Mouse (Mus musculus): ENCODE measurements at regions not wholly inside any gene's neighbourhood (a gene's known extent, or its start where the extent isn't known, plus 50 kb on each side); places are given as distances from the start of the nearest gene placed in this dataset.
A peak's percentile ranks its signal among the peaks of the same experiment; 100 is the strongest.

DNA sequence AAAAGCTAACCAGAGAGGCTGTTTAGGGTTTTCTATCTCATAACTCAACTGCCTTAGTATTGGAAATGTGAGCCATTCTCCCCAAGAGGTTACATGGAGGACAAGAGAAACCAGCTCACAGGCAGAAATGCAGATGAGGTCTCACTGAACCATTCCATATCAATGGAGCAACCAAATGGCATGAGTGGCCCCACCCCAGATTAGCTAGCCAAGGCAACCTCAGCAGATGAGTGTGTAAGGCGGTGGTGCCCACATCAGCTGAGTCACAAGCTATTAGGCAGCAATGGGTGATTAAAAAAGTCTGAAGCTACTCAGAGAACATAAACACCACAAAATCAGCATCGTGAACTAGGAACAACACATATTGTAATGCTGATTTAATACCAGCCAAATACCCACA is 133.2 kb downstream of the Lpin1 start:
- no peak for DNase-seq

DNA sequence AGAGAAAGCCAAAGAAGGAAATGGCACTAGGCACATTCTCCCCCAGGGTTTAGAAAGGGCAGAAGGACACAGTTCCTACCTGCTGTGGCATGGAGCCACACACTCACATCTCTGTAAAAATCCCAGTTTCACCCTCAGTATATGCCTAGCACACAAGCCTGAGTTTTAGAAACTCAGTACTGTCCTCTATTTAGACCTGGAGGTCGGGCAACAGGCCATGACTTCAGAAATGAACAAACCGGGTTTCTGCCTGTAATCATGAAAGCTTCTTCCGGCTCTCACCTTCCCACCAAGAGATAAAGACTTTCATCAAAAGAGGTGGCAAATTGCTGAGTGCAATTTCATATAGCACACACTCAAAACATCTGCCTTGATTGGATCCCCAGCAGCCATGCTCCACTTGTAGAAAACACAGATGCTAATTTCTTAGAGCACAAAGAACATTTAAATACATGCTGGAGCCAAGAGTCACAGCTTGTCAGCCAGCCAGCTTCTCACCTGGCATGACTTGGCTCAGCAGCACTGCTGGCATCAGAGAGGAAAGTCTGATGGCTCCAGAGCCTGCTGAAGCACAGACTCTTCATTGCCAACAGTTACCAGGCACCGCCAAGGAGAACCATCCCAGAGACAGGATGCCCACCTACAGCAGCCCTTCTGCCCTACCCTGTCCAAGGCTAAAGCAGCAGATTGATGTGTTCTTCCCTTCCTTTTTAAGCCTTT is 136.2 kb downstream of the Lpin1 start:
- DNase-seq = no peak

DNA sequence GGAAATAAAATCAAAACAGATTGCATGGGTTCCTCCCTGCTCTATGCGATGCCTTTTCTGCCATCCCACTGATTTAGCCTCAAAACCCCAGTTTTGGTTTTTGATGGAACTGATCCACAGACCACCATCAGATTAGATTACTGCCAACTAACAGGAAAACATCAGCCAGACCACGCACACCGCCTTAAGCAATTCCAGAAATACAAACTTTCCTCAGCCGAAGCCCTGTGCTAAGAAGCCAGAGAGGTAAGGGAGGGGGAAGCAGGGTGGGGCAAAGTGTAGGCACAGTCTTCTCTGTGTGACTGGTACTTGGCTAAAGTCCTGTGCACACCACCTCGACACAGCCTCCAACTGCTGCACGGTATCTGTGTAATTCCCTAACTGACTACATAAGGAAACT is 153.3 kb downstream of the Lpin1 start:
- DNase-seq = no peak

DNA sequence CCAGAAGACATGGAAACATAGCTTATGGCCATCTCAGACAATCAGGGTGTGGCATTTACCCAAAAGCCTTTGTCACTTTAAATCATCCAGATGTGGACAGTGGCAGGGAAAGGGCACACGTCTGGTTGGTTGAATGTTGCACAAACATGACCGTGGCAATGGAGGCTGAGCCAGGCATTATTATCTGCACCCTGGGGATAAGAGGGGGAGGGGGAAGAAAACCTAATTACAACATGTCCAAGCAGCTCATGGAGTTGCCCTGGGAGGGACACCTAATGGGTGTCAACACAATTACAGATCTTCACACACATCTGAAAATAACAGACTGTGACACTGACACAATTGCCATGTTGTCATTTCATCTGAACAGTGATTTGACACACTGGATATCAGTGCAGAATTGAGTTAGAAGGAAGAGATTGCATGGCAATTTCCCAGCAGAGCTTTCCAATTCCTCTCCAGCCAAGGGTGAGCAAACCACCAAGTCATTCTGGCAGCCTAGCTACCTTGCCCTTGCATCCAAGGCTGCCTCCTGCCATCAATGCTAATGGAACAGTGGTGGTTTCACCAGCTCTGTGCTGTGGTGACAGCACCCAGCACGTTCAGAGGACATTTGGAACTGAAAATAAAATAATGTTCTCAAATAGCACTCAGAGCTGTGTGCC is 159.9 kb downstream of the Lpin1 start:
- no peak for DNase-seq

DNA sequence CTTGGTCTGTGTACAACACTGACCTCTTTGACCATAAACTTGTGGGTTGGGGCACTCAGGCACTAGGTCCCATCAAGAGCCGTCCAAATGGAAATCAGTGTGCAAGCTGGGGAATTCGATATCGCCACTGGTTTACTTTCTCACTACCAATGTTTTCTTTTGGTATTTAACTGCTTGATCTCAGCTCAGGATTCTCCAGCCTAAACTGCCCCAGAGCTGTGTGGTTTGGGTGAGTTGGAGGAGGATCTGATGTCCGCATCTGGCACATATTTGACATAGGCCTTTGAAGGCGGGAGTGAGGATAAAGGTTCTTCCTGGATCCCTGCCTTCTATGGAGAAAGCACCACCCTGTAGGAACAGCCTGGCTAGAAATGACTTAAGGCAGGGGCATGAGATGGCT is 172.0 kb downstream of the Lpin1 start:
- no peak for DNase-seq

DNA sequence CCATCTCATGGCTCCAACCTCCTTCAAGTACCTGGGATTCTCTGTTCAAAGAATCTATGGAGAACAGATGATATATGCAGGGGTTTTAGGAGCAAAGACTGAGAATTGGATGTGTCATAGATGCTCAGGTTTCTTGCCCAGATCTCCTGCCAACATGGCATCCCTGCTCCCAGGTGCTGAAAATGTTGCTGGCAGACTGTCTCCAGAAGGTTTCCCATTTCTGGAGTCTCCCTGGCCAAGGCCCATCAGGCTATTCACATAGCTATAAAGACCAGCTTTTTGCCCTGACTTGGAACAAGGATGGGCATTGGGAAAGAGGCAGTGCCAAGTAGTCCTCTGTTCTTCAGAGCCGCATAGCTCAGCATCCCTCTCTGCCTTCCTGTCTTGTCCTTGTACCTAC is 173.8 kb downstream of the Lpin1 start:
- no peak for DNase-seq

DNA sequence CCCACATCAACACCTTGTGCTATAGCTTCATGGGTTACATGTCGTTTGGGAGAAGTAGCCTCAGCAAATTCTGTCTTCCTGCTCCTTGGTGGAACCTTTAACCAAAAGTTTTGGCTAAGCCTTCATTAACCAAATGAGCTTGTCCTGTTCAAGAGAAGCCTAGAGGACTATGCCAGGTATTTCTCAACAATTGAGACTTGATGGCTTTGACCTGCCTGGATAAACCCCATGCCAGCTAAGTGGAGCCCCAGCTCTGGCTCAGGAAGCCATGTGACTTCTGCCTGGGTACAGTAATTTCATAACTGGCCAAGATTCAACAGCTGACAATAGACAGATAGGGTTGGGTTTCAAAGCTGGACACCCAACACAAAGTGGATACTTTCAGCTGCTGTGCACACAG is 174.5 kb downstream of the Lpin1 start:
- DNase-seq = no peak

DNA sequence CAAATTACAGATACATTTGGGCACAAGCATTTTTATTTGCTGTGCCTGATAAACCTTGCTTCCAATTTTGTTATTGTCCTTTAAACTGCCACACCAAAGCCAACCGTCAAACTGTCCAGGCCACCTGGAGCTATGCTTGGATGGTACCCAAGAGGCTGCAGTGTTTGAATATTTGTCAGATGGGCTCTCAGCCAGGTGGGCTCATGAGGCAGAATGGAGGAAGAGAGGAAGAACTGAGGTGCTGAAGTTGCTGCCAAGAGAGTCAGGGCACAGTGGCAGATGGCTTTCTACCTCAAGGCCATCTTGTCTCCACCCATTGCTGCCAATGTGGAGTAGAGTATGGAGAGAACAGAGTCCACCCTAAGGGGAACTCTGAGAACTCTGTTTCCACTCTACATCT is 176.0 kb downstream of the Lpin1 start:
- no peak for DNase-seq

DNA sequence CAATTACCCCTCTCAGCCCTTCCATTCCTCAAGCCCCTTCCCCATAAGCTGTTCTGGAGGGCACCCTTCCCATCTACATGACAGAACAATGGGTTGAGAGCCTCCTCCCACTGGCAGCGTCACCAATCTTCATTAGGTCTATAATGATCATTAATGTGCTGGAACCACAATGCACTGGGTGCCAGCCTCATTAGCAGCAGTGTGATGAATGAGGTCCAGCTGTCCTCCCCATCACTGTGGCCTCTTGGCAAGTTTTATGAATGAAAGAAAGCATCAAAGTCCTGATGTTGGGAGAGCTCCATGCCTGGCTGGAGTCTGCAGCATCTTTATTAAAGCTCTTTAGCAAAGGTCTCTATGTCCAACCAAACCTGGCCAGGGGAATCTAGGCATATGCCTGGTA is 176.5 kb downstream of the Lpin1 start:
- DNase-seq = no peak

DNA sequence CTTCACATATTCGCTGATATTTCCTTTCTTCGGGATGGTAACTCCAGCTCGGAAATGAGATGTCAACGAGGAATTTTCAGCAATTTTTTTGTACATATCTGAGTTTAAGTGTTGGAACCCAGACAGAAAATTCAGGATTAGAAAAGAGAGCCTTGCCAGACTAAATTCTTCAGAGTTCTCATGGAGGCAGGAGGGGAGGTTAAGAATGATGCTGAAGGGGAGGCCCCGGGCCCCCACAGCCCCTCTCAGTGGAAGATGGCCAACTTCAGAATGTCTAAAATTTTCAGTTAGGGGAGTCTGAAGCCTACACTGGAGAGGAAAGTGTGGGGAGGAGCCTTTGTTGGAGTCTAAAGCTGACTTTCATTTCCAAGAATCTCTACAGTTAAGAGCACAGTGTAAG is 184.8 kb downstream of the Lpin1 start:
- DNase-seq = no peak

DNA sequence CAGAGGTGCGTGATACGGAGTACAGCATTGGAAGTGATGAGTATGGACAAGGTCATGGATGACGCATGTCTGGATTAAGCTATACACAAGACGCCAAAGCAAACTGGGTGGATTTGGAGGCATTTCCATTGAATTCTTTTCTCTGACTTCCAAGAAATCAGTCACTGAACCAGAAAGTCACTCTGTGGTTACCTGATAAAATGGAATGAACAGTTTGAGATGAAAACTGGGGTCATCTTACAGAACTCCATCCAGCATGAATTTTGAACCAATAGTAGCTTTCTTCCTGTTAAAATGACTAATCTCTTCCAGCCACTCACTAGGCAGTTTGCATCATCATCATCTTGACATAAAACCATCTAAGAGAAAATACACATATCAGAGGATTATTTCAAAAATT is 186.2 kb downstream of the Lpin1 start:
- no peak for DNase-seq

DNA sequence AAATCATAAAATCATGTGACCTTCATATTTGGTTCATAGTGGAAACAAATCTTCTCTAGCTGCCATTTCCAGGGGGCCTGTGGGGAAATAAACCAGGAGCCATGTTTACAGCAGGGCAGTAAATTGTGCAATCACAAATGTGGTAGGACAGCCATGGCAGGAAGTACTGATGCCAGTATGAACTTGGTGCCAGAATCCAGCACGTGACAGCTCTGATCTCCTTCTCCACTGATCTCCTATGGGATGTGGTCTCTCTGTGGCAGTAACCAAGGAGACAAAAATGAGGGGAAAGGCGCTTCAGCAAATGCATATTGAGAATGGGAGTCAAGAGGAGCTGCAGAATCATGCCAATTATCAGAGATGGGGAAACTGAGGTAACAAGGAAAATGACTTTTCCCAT is 215.0 kb downstream of the Lpin1 start:
- no peak for DNase-seq

DNA sequence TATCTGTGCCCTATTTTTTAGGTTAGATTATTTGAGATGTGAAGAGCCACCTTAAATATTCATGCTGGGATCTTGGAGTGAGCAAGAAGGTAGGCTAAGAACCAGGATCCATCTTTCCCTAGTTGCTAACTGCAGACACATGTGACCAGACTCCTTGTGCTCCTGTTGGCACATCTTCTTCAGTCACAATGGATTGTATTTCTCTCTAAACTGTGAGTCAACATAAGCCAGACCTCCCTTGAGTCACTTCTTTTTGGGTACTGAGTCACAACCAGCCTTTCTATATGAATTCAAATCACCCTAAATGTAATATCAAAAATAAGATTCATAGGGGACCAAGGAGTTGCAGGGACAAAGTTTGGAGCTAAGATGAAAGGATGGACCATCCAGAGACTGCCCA is 217.9 kb downstream of the Lpin1 start:
- no peak for DNase-seq

DNA sequence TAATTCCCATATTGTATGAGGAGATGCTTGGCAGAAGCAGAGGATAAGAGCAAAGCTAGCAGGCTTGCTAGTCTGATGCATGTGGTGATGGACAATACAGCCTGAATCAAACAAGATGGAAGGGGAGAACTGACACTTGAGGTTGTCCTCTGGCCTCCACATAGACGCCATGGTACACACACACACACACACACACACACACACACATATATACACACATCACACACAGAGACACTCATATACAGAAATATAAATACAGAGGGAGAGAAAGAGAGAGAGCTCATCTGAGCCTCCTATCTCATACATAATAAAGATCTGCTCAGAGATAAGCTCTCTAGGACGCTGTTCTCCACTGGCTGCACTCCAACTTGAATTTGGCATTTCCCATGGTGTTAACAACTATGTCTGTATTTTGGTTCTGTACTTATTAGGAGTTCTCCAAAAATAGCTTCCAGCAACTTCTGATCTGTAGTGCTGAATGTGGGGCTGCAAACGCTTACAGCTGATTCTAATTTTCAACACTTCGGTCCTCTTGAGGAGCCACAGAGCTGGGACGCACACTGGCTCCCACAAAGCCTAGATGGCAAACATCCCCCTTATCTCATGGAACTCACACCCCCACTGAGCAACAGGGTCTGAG is 219.0 kb downstream of the Lpin1 start:
- no peak for DNase-seq

DNA sequence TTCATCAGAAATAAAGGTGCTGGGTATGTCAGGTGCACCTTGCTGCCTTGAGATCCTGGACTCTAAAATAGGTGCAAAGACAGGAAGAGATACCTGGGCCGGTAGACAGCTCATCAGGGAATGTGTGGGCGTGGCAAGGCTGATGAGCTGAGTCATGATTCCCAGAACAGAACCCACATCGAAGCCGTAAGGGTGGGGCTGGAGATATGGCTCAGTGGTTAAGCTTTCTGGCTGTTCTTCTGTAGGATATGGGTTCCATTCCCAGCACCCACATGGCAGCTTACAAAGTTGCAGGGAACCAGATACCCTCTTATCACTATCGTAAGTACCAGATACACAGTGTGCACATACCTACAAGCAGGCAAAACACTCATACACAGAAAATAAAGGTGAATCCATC is 219.6 kb downstream of the Lpin1 start:
- no peak for DNase-seq

DNA sequence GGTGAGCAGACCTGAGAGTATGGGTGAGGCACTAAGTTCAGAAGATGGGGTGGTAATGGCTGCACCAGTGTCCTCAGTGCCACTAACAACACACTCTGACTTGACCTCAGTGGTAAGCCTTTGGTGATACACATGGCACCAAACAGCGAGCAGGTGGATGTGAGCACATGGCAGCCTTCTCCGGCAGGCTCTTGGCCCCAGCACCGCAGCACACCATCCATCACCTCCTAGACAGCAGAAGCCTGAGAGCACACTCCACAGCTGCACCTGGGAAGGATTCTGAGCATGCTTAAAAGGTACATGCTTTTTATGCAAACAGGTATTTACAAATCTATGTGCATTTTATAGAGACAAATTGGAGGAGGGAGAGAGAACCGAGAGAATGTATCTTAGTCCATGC is 223.7 kb downstream of the Lpin1 start:
- DNase-seq = no peak

DNA sequence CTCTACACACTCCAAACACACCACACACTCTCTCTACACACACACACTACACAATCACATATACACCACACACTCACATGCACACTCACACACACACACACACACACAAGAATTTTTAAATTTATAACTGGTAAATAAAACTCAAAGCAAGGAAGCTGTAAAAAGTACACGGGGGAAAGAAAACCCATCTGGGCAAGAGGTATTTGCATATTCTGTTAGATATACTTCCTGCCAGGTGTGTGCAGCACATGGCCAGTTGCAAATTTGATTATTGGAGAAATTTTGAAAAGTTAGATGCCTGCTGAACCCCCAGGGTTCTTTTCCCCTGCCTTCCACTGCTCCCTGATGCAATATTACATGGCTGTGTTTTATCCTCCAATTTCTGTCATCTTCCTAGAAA is 226.4 kb downstream of the Lpin1 start:
- DNase-seq = no peak

DNA sequence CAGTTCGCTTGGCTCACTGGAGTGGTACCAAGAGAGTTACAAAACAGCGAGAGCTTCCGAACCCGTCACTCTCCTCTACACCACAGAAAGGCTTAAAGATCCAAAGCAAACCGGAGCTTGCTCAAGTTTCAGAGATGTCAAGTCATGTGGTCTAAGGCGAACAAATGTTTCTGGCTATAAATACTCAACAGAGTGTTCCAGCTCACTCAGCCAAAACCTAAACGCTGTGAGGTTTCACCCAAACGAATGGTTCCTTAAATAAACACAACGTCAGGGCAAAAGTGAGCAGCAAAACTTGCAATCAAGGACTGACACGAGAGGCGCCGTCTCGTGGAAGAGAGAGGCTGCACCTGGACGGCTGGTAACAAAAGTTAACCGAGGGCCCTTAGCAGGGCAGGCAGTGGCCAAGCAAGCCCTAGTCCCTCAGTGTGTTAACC is 227.2 kb downstream of the Lpin1 start:
- DNase-seq = peak; percentile 21

DNA sequence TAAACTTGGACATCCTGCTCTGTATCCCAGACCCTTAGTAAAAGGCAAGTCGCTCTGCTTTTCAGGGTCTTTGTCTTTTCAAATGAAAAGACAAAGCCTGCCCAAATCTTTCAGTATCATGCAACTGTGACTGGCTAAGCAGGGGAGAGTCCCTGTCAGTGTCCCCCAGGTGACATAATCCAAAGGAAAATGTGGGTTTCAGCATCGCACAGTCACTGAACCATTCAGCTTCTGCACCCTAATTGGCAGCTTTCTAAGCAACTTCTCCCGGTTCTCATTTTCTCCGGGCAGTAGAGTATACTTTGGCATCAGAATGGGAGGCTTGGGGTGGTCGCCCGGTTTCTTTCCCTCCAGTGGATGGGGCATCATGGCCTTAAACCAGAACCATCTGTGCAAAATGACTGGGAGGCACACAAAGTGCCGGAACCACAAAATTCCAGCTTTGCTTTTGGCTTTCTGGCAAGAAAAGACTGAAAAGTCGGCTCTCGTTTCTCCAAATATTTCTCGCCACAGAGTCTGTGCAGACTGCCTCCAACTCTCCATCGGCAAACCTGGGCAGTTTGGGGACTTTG is 228.3 kb downstream of the Lpin1 start:
- DNase-seq = no peak

DNA sequence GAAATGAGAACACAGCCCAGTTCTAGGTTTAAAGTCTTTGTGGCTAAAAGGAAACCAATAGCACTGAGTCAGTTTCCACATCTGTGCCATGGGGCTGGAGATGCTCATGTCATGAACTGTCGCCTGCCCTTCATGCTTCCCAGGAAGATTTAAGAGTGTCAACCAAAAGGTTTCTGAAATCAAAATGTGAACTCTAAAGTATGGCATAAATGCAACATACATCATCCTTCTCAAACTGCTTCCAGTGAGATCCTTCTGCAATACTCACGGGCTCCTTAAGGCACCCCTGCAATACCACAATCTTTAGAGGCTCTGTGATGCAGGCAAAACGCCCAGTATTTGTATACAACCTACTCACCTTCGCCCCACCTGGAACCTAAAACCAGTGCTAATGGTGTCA is 229.7 kb downstream of the Lpin1 start:
- no peak for DNase-seq

DNA sequence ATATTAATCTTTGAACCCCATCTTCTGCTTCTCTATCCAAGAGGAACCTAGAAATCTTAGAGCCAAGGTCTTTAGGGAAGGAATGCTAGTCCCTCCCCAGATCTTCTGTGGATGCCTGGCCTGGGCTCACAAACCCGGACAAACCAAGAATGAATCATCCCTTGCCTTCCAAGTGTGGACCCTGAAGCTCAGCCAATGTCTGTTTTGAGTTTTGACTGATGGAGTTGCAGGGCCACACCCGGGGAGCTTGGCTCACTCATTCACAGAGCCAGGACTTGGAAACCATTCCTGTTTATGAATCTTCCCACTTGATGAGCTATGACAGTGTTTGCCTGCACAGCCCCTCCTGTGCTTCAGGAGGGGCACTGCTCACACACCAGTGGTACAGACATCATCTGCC is 230.4 kb downstream of the Lpin1 start:
- DNase-seq = no peak

DNA sequence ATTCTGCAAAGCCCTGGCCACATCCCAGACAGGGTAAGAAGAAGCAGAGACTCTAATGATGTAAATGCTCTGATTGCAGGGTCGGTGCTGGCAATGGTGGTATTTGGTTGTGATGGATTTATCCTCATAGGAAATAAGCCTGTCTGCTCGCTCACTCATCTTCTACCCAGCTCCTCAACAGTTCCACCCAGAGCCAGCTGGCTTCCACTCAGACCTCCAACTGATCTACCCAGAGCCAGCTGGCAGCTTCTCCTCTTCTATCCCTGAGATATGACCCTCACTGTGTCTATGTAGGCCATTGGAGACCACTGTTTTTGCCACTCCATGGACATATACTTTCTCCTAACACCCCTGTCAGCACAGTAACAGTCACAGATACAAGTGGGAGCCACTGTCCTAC is 231.4 kb downstream of the Lpin1 start:
- DNase-seq = no peak

DNA sequence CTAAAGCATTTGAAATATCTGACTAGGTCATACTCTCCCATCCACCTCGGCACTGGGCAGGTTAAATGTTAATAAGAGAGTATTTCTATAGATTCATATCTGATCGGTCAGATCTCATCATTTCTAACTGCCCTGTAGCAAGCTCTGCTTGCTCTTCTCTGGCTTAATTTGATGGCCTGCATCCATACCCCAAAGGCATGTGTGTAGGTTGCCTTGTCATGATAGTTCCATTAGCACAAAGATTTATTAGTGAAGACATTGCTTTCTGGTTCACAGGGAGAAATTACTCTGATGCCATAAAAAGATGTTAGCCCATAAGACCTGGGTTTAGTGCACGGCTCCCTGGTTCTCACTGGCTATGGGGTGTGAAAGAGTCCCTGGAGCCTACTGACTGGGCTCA is 232.3 kb downstream of the Lpin1 start:
- DNase-seq = no peak

DNA sequence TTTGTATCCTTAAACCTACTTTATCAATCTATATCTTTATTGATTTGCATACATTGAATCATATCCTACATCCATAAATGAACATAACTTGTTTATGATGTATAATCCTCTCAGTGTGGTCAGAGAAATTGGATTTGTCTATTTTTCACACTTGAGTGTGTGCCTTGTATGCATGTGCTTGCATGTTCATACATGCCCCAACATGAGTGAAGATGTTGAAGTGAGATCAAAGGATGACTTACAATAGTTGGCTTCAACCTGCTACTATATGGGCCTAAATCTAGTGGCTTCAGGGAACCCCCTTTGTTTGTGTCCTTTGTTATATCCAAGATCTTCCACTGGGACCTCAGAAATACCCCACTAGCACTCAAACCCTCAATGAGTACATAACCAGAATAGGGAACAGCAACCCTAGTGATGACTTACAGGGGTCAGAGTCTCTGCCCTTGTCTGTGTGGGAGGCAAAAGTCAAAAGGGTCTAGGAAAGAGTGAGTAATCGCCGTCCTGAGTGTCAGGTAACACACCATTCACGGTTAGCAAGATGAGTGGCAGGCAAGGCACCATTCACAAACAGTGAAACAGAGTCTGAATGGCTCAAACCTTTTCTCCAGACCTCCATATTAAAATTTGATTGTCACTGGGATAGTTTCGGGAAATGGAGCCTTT is 236.3 kb downstream of the Lpin1 start:
- DNase-seq = no peak

All from thymus, postnatal 4 days (tissue).